Mouse (Mus musculus): ENCODE measurements at regions not wholly inside any gene's neighbourhood (a gene's known extent, or its start where the extent isn't known, plus 50 kb on each side); places are given as distances from the start of the nearest gene placed in this dataset.

GRCm38 (mm10) chr11:84619713-84620112 is 94.4 kb upstream of the Lhx1 start:
- TF ChIP-seq GATA1 (IDR thresholded peaks at IDR 0.05; ENCODE audit: borderline replicate concordance, low read length): no peak
- no peak for TF ChIP-seq FLI1 (IDR thresholded peaks at IDR 0.05; ENCODE audit: low read length)

All from megakaryocyte, embryonic 14.5 days (primary cell).